Mouse (Mus musculus): ENCODE data around the gene Herc2.
"Not testable (repeated sequence)": the region's sequence is repeated elsewhere in the genome, so short reads cannot be mapped to it uniquely, and the experiment has no call there.

Herc2 gene

DNA sequence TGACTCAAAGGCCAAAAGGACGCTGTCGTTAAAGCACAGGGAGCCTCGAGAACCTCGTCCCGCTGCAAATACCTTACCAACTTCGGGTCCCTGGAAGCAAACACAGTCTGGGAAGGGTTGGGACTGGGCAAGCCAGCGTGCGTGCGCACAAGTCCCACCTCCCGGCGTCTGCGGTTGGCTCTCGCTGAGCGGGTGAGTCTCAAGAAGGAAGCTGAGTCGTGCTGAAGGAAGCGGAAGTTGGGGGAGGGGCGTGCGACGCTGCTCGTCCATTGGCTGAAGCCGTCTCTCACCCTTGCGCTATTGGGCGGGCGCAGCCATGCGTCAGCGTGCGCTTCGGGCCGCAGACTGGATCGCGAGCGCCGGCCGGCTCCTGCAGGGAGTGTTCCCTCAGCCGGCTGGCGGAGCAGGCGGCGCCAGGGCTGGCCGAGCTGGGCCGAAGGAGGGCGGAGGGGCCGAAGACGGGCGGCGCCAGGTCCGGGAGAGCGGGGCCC lies at the start of gene Herc2:
Herc2 (plus strand) TSS at position 366 of the 491 bp plus-strand sequence.
- in situ Hi-C loops (cut with MboI, MseI), result no loop called here

DNA sequence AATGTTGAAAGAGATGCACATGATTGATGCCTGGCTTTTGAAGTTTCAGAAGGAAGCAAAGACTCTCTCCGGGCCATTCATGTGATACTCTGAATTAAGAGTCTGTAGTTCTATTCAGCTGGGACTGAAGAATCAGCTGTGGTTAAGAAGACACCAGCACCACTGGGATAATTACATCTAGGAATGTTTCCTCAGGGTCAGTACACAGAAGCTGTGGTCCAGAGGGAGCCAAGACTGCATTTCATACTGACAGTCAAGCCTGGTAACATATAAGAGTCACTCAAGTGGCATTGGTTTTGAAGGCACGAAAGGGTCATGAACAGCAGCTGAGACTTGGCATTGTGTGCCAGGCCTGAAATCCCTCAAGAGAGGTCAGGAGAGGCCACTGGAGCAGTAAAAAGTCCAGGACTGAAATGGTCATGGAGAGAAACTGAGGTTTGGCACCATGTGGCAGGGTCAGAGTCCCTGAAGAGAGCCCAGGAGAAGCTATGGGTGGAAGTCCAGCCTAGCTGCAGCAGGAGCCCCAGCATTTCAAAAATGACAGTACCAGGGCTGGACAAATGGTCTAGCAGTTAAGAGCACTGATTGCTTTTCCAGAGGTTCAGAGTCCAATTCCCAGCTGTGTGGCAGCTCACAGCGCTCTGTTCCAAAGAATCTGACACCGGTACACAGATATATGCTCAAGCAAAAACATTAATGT lies 39.5 kb upstream of the Herc2 start:
- in situ Hi-C loops (cut with MboI, MseI), result no loop called here

DNA sequence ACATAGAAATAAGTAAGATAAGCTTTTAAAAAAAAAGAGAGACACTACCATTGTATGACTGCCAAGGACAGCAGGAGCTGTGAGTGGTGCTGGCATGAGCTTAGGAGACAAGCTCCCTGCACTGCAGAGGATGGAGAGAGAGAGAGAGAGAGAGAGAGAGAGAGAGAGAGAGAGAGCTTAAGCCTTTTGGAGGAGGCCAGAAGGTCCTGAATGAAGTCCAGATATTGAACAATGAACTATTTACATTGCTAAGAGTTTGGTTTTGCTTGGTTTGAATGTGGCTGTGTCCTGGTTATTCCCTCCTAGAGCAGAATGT lies 39.0 kb upstream of the Herc2 start:
- in situ Hi-C loops (cut with MboI, MseI), result no loop called here

GRCm38 (mm10) chr7:56013261-56014001 lies 36.6 kb upstream of the Herc2 start:
- in situ Hi-C loops (cut with MboI, MseI), result no loop called here

DNA sequence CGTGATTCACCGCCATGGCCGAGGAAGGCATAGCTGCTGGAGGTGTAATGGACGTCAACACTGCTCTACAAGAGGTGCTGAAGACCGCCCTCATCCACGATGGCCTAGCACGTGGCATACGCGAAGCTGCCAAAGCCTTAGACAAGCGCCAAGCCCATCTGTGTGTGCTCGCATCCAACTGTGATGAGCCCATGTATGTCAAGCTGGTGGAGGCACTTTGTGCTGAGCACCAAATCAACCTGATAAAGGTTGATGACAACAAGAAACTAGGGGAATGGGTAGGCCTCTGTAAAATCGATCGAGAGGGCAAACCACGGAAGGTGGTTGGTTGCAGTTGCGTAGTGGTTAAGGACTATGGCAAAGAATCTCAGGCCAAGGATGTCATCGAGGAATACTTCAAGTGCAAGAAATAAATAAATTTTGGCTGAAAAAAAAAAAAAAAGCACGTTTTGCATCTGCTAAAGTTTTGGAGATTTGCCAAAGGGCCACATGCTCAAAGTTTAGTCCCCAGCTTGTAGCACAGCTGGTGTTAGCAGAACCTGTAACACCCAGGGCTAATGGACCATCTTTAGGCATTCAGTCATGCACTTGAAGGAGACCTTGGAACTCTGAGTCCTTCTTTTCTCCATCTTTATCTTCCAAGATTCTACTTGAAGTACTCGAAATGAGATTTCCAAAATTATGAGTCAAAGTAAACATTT lies 35.8 kb upstream of the Herc2 start:
- in situ Hi-C loops (cut with MboI, MseI), result not testable (repeated sequence)

- in situ Hi-C loops (cut with MboI, MseI), result no loop called here
These were observed 34.8 kb upstream of the Herc2 start for GRCm38 (mm10) chr7:56015172-56015571.

DNA sequence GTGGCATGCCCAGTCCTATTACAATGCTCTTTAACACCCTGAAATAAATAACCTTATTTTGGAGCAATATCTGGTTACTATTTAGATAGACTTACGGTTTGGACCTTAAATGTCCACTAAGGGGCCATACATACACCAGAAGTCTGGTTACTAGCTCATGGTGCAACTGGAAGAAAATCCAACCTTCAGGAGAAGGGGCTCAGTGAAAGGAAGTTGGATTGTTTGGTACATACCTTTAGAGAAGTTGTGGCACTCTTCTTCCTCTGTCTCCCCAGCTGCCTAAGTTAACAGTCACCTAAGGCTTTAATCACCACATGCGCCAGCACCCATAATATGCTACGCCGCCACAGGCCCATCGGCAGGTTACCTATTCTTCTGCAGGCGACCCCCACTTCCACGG lies 34.2 kb upstream of the Herc2 start:
- in situ Hi-C loops (cut with MboI, MseI), result no loop called here

DNA sequence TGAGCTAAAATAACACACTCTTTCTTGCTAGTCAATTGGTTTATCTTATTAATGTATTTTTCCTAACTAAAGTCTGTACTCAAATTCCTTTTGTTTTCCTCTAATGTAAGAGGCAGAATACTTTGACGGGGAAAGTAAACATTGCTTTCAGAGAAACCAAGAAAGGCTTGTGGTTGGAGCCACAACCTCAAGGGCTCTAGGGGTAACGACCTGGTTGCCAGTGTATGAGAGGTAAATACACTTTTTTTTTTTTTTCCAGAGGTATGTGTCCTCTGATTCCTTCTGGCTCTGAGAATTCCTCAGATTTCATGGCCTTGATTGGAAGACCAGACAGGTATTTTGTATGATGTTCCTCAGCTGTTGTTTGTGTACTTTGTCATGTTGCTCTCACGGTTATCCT lies 32.2 kb upstream of the Herc2 start:
- in situ Hi-C loops (cut with MboI, MseI), result no loop called here

GRCm38 (mm10) chr7:56018446-56018971 lies 31.5 kb upstream of the Herc2 start:
- in situ Hi-C loops (cut with MboI, MseI), result no loop called here

DNA sequence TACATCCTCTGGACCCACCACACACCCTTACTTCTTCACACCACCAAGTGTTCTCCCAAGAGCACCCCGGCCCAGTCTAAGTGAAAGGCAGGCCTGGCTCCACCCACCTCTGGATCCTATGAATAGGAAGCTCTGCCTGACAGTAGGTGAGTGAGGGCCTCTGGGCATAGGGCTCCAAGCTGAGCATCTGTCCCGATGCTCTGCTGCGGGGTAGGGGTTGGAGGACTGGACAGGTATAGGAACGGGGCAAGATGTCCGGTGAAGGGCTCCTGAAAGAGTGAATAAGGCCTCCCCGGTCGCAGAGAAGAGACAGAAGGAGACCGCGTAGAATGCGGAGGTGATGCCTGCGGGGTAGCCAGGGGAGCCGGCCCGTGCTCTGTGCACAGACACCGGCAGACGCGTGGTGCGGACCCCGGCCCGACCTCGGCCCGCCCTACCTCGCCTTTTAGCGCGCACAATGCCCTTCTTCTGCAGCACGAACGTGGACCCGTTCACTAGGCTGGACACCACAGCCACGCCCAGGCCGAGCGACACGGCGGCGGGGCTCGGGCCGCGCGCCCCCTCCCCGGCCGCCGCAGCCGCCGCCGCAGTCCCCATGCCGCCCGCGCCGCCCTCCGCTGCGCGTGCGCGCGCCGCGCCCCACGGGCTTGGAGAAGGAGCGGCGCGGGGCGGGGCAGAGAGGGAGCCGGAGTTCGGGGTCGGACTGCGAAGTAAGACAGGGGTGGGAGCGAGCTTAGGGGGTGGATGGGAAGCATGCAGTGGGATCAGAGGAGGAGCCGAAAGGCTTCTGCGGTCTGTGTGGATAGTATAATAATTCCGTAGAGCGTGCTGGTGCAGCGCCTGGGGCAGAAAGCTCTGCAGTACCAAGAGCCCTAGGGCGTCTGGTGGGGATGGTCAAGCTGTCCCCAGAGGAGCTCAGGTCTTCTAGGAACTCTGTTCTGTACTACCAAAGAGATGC lies 30.7 kb upstream of the Herc2 start:
- in situ Hi-C loops (cut with MboI, MseI), result no loop called here

GRCm38 (mm10) chr7:56019930-56020253 lies 30.1 kb upstream of the Herc2 start, which contains the start of gene Nipa1:
TSS of gene Nipa1 (minus strand) at chr7:56019954.
- in situ Hi-C loops (cut with MboI, MseI), result no loop called here

- in situ Hi-C loops (cut with MboI, MseI), result no loop called here
These were observed 26.4 kb upstream of the Herc2 start for GRCm38 (mm10) chr7:56023586-56023985.

DNA sequence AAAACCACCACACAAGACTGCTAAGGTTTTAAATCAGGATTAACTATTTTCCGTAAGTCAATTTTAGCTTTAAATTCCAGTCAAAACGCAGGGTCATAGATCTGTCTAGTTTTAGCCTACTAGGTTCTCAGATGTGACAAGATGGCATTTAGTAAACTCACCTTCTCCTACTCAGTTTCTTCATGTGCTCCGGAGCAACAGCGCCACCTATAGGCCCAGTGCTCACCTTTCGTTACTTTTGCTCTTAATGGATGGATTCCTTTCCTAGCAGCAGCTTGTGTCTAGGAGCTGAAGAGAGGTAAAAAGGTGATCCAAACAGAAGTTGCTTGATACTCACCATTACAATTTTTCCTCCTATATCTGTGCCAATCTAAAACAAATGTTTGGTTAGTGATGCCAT lies 7.6 kb upstream of the Herc2 start:
- in situ Hi-C loops (cut with MboI, MseI), result loop anchor here (5.0 kb wide), 1 partner anchor 55 kb away; no protein-coding TSS in a partner anchor

- in situ Hi-C loops (cut with MboI, MseI), result loop anchor here (5.0 kb wide), 1 partner anchor 54 kb away; no protein-coding TSS in a partner anchor
These were observed 6.3 kb upstream of the Herc2 start for GRCm38 (mm10) chr7:56043577-56044266.

- in situ Hi-C loops (cut with MboI, MseI), result loop anchor here (5.0 kb wide), 1 partner anchor 53 kb away; no protein-coding TSS in a partner anchor
These were observed 5.7 kb upstream of the Herc2 start for GRCm38 (mm10) chr7:56044267-56044629.

DNA sequence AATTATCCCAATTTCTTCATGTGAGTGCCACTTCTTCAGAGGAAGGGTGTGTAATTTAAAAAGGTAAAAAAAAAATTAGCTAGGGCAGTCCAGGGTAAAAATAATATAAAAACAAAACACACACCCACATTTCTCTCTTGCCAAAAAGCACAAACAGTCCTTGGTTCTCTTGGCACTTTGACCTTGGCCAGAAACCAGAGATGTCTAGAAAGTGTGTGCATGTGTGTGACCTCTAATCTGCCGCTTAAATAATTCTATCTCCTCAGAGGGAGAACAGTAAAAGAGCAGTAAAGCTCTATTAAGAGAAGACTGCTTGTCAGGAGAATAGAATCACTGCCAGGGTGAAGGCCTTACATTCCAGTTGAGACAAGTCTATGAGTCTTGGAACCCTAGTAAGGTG lies 2.8 kb upstream of the Herc2 start:
- in situ Hi-C loops (cut with MboI, MseI), result no loop called here

DNA sequence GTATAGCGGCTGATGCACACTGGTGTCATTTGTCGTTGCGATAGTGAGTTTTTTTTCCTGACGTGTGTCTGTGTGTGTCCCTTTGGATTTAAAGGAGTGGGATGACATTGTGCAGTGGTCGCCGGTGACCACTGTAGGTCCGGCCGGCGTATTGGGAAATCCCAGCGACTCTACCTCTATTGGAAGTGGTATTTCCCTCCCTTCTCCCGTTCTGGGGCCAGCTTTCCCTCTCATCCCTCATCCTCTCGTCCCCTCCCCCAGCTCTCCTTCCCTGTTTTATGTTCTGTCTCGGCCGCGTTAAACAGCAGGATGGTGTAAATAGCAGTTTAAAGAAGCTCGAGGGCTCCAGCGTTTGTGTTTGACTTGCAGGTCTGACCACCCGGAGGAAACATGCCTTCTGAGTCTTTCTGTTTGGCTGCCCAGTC lies 503 bp downstream of the Herc2 start:
- in situ Hi-C loops (cut with MboI, MseI), result no loop called here

- in situ Hi-C loops (cut with MboI, MseI), result no loop called here
These were observed 3.0 kb downstream of the Herc2 start for GRCm38 (mm10) chr7:56052996-56053395.

DNA sequence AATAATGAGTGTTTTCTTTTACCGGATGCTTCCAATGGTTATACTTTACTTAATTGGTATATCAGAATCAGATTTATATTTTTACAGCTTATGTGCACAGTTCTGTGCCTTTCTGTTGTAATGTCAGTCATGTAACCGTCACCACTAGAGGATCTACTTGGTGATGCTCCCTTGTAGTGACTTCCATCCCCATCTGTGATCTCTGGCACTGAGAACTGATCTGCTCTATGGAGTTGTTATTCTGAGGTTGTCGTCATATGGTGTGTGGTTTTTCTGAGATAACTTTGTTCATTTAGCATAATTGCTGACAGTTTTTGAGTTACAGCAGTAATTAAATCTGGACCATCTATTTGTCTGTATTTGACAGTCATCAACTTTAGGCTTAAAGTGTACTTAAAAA lies 5.3 kb downstream of the Herc2 start:
- in situ Hi-C loops (cut with MboI, MseI), result no loop called here

- in situ Hi-C loops (cut with MboI, MseI), result no loop called here
These were observed 14.9 kb downstream of the Herc2 start for GRCm38 (mm10) chr7:56064876-56065275.

- in situ Hi-C loops (cut with MboI, MseI), result no loop called here
These were observed 16.1 kb downstream of the Herc2 start for GRCm38 (mm10) chr7:56066136-56066535.

Data from regulatory T cell (primary cell).